ENCODE assay signal across 8 mouse cellular contexts in the genomic region with DNA sequence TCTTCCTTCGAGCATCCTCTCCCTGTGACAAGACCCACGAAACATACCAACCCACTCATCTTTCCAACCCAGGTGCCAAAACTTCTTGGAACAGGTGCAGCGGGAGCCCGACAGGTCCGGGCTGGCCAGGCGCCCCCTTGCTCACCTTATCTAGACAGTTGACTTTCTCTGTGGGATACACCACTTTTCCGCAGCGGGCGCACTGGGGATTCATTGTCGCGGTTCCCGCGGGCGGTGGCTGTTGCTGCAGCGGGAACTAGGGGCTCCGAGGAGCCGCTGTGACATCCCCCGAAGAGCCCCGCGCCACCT. TPM values are rescaled to one million over a fixed set of nuclear protein-coding genes. Genes with fewer than 3 reads are reported as not detected.
DNase-seq lines count a peak whose midpoint lies in the region; ATAC-seq and TF ChIP-seq lines count a peak whose summit lies in the region.

No protein-coding gene starts in this region.

- no peak for TF ChIP-seq CTCF in lung, embryonic 14.5 days (IDR thresholded peaks at IDR 0.05; ENCODE audit: low read depth)
- TF ChIP-seq CTCF in midbrain, postnatal 0 days (IDR thresholded peaks at IDR 0.05), result 0 out of 2 replicates have a peak, but pooled peaks have one; percentile 24

- H3K27me3 ChIP-seq in lung, embryonic 14.5 days (ENCODE audit: insufficient read depth, low read length), result peaks cover 5% of the 10 kb centered on the region
- H3K27me3 ChIP-seq in hindbrain, embryonic 15.5 days, result peaks cover 2% of the 10 kb centered on the region; the same call in 1 of the 2 replicates
- H3K27me3 ChIP-seq in midbrain, postnatal 0 days (ENCODE audit: insufficient read depth, low read length), result 0 out of 2 replicates have a peak, but pooled peaks cover 4% of the 10 kb centered on the region

- no peaks in the 10 kb centered on the region for H3K9me3 ChIP-seq in lung, embryonic 14.5 days (ENCODE audit: low read depth, low read length)
- H3K9me3 ChIP-seq in hindbrain, embryonic 15.5 days, result no peaks in the 10 kb centered on the region
- no peaks in the 10 kb centered on the region for H3K9me3 ChIP-seq in midbrain, postnatal 0 days (ENCODE audit: low read length)

- 0 out of 2 replicates have a peak, but pooled peaks cover 4% of the 10 kb centered on the region for H3K36me3 ChIP-seq in lung, embryonic 14.5 days (ENCODE audit: insufficient read depth)
- H3K36me3 ChIP-seq in hindbrain, embryonic 15.5 days, result no peaks in the 10 kb centered on the region
- H3K36me3 ChIP-seq in midbrain, postnatal 0 days (ENCODE audit: insufficient read depth, low read length), result no peaks in the 10 kb centered on the region; the same call in 1 of the 2 replicates

- peak overlapping the region; percentile 95 for H3K4me2 ChIP-seq in lung, embryonic 14.5 days
- peak overlapping the region; percentile 91 for H3K4me2 ChIP-seq in hindbrain, embryonic 15.5 days
- H3K4me2 ChIP-seq in midbrain, postnatal 0 days (ENCODE audit: low read depth, low read length, poor library complexity, severe bottlenecking), result peak overlapping the region; percentile 94

- peaks cover 8% of the 10 kb centered on the region; the same call in 1 of the 2 replicates for H3K4me1 ChIP-seq in lung, embryonic 14.5 days (ENCODE audit: insufficient read depth)
- H3K4me1 ChIP-seq in hindbrain, embryonic 15.5 days (replicated peaks), result peaks cover 18% of the 10 kb centered on the region
- no peaks in the 10 kb centered on the region for H3K4me1 ChIP-seq in midbrain, postnatal 0 days (ENCODE audit: insufficient read depth, low read length)

- peak overlapping the region; percentile 67 for H3K4me3 ChIP-seq in lung, embryonic 14.5 days (ENCODE audit: low read depth, low read length)
- H3K4me3 ChIP-seq in hindbrain, embryonic 15.5 days, result peak overlapping the region; percentile 51
- peak overlapping the region; percentile 82 for H3K4me3 ChIP-seq in midbrain, postnatal 0 days (ENCODE audit: low read depth, low read length)

- peak overlapping the region; percentile 69 for H3K27ac ChIP-seq in lung, embryonic 14.5 days (ENCODE audit: low read depth)
- peak overlapping the region; percentile 81 for H3K27ac ChIP-seq in hindbrain, embryonic 15.5 days (replicated peaks)
- peak overlapping the region; percentile 77; the same call in 1 of the 2 replicates for H3K27ac ChIP-seq in midbrain, postnatal 0 days (ENCODE audit: low read depth, low read length)

- DNase-seq in cerebellum, adult 11 months, result no peak
- no peak for DNase-seq in lung, embryonic 14.5 days
- no peak for DNase-seq in lung, postnatal 36 days
- DNase-seq in midbrain, postnatal 0 days (ENCODE audit: low spot score), result no peak
- DNase-seq in adrenal gland, adult 2 months, result no peak
- no peak for DNase-seq in adrenal gland, postnatal 10 days

- ATAC-seq in cerebellum, adult (ENCODE audit: insufficient number of reproducible peaks, low FRiP score, low TSS enrichment), result peak; percentile 12; the same call in 1 of the 2 replicates
- ATAC-seq in lung, embryonic 14.5 days (ENCODE audit: insufficient read depth), result peak; percentile 33; the same call in 1 of the 2 replicates
- ATAC-seq in hindbrain, embryonic 15.5 days (ENCODE audit: low FRiP score, low read depth), result no peak; the same call in 1 of the 2 replicates
- peak; percentile 27; the same call in 1 of the 2 replicates for ATAC-seq in midbrain, postnatal 0 days (ENCODE audit: low FRiP score)

- peak overlapping the region; percentile 65 for H3K9ac ChIP-seq in lung, embryonic 14.5 days
- H3K9ac ChIP-seq in hindbrain, embryonic 15.5 days, result peak overlapping the region; percentile 73
- H3K9ac ChIP-seq in midbrain, postnatal 0 days (replicated peaks; ENCODE audit: low read length, poor library complexity, severe bottlenecking), result peak overlapping the region; percentile 70

- WGBS in lung, embryonic 14.5 days, result under 1% methylated on average over 19 of the region's 20 CpGs
- WGBS in hindbrain, embryonic 15.5 days, result under 1% methylated on average over 20 of the region's 20 CpGs
- 0% methylated on average over 18 of the region's 20 CpGs for WGBS in midbrain, postnatal 0 days

RNA-seq across cellular contexts. Expression of a gene that starts 0.7 kb away (rescaled TPM):
- 42.5 and 46.5 TPM in 2 replicates for polyA plus RNA-seq in lung, embryonic 14.5 days (2014; fragmentation: Nextera tagmentation; extraction: Ambion mirVana)
- 12.4 and 12.5 TPM in 2 replicates for polyA plus RNA-seq in hindbrain, embryonic 15.5 days (2015; fragmentation: Nextera tagmentation; extraction: Ambion mirVana)
- total RNA-seq in midbrain, postnatal 0 days (2014; rRNA removed), result 24.0 and 25.1 TPM in 2 replicates
- polyA plus RNA-seq in midbrain, postnatal 0 days (2015; fragmentation: Nextera tagmentation; extraction: Ambion mirVana), result 8.4 and 11.7 TPM in 2 replicates
- total RNA-seq in adrenal gland, adult 2 months (2021), result 1 to 10 TPM; 7.3 to 7.4 TPM
- polyA plus RNA-seq in adrenal gland, adult 2 months (2012; rRNA removed), result 4.8 and 5.8 TPM in 2 replicates
- total RNA-seq in adrenal gland, postnatal 10 days (2021), result 1 to 10 TPM; 5.2 to 5.4 TPM
